Mouse (Mus musculus): ENCODE data around the gene Rap1a.
A peak's percentile ranks its signal among the peaks of the same experiment; 100 is the strongest.

Gene Rap1a

DNA sequence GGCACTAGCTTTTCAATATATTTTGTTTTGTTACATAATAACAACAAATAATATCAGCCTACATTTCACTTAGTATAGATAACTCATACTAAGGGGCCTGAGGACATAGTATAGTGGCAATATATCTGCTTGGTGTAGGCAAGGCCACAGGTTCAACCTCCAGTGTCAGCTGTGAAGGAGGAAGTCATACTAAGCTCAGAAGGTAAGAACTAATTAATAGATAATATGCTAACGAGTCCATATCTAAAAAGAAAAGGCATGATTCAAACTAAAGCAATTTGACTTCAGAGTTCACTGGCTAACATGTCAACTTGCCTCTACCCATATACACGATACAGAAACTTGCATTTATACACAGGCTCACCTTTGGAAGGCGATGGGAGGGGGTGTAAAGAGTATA, 41.1 kb downstream of the Rap1a start:
- DNase-seq (ENCODE audit: low read depth), result no peak

DNA sequence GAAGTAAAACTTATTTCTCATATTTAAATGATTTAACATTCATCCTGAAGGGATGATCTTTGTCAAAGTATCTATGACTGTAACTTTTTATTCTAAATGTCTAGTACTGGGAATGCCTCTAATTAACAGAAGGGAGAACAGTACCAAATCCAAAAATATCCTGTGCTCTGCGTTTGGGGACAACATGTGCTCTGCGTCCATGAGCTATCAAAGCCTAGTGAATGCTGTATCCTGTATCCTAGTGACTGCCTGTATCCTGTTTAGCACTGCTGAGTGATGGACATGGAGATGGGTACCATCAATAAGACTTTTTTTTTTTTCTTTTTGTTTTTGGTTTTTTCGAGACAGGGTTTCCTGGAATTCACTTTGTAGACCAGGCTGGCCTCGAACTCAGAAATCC, 42.5 kb downstream of the Rap1a start:
- DNase-seq (ENCODE audit: low read depth), result no peak

DNA sequence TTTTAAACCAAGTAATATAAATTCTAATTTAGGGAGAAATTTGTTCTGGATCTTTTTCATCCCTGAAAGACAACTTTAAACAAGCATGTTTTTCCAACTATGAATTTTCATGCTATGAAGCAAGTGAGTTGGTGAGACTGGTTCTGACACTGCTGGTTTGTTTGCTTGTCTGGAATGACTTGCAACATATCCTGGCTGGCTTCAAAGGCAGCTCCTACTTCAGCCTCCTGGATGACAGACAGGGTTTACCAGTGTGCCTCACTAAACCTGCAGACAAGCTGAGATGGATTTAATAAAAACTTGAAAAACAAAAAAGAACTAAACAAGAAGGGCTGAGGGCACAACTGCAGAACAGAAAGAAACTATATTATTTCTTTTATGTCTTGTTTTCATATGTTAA, 43.0 kb downstream of the Rap1a start:
- DNase-seq (ENCODE audit: low read depth), result no peak

DNA sequence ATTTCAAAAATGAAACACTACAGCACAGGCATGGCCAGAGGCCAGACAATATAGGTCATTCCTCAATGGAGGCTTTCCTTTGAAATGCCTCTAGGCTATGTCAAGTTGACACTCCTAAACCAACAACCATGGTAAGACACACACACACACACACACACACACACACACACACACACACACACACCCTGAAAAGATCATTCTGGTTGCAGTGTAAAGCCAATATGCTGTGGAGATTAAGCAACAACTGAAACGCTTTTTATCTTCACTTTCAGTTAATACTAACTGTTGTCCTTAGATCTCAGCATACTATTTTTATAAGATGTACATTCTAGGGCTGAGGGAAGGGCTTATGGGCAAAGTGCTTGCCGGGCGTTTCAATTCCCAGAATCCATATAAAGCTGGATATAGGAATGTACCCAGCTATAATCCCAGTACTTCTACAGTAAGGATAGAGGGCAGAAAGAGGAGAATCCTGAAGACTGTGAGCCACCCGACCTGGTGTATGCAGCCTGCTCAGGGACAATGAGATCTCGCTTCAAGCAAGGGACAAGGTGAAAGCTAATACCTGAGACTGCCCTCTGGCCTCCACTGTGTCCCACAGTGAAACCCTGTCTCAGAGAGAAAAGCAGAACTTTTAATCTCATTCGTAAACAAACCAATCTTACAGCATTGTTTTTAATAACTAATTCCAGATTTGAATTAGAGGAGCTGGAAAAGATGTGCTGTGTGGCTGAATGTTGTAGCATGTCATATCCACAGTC, 43.6 kb downstream of the Rap1a start:
- no peak for DNase-seq (ENCODE audit: low read depth)

DNA sequence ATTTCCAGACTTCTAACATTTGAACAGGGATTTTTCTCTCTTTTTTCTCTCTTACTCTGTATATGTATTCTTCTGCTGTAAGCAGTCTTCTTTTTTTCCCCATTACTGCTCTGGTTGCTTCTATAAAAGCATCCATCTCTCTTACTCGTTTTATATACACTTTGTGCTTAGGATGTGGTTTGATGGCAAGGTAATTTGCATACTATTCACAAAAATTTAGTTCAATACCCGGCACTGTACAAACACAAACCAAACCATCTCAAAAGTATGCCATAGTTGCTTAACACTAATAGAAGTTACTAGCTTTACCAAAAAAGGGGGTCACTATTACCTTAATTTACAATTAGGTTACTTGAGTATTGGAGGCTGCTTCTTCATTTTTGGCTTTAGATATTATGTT, 44.6 kb downstream of the Rap1a start:
- DNase-seq (ENCODE audit: low read depth), result no peak

DNA sequence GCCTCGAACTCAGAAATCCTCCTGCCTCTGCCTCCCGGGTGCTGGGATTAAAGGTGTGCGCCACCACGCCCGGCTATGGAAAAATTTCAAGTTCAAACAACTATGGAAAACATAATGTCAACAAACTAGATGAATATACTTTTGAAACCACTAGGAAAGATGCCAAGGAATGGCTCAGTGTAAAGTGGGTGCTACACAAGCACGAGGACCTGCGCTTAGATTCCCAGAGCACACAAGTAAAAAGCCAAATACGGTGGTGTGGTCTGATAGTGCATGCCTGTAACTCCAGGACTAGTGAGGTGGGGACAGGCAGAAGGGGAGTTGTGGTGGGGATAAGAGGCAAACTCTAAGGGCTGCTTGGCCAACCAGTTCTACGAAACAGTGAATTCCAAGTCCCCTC, 46.0 kb downstream of the Rap1a start:
- DNase-seq (ENCODE audit: low read depth), result no peak

DNA sequence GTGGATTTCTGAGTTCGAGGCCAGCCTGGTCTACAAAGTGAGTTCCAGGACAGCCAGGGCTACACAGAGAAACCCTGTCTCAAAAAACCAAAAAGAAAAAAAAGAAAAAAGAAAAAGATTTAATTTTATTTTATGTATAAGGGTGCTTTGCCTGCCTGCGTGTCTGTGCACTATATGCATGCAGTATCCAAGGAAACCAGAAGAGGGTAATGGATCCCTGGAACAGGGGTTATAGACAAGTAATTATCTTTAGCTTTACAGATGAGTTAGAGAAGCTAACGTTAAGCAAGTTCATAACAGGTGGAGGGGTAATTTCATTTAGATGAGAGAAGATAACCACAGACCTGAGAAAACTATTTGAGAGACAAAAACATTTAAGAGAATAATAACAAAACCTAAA, 47.0 kb downstream of the Rap1a start:
- DNase-seq (ENCODE audit: low read depth), result no peak

DNA sequence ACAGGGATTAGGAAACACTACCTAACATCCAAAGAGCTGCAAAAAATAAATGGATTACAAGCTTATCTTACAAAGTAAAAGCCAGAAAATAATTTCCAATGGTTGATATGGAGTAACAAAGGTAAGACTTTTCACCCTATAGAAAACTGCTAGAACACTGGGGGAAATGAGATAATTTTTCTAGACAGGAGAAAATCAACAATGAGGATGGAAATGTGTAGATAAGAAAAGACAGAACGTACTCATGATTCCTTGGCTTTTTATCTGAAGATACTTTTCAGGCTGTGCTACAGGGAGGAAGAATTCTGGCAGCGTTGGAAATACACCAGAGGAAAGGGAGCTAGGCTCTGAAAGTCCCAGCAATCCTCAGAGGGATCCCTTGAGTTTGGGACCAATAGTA, 50.3 kb downstream of the Rap1a start:
- DNase-seq (ENCODE audit: low read depth), result no peak

DNA sequence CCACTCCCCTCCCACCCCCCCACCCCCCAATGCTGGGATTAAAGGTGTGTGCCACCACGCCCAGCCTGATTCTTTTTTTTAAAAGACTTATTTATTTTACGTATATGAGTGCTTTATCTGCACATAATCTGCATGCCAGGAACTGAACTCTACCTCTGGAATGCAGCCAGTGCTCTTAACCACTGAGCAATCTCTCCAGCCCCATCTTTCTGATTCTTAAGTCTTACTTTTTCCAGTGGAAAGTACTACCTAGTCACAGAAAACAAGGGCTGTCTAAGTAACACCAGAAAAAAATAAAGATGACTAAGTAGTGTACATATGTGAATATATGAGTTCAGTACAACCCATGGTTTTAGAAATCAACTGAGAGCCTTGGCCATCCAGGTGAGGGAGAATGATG, 54.6 kb downstream of the Rap1a start:
- no peak for DNase-seq (ENCODE audit: low read depth)

DNA sequence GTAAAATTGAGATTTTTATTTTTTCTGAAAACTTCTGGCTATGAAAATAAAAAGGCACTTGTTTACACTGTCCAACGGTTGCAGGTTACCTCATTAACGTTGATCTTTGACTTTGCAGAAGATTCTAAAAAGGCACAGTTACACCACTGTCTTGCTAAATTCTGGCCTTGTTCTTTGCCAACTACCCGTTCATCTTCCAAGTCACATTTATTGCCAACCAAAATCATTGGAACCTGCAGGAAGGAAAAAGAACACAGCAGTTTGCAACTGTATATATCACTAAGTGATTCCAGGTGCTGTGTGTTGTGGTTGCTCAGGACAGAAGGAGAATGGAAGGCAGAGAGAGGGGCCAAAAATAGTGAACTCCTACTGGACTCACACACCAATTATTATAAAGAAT, 63.5 kb downstream of the Rap1a start:
- no peak for DNase-seq (ENCODE audit: low read depth)

DNA sequence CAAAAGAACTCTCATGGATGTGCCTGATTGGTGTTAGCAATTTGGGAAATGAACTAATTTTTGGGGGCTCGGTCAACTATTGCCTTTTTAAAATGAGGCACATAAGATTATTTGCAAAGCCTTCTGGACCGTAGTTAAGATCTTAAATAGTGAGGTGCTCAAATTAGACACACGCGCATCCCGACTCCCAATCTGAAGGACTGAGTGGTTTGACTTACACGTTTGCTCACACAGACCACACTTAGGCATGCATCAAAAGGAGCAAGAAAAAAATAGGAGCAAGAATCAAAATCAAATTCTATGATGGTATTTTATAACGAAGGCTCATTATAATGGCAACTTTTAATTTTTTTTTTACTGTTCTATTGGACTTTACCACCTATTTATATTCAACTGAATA, 64.1 kb downstream of the Rap1a start:
- DNase-seq (ENCODE audit: low read depth), result no peak

DNA sequence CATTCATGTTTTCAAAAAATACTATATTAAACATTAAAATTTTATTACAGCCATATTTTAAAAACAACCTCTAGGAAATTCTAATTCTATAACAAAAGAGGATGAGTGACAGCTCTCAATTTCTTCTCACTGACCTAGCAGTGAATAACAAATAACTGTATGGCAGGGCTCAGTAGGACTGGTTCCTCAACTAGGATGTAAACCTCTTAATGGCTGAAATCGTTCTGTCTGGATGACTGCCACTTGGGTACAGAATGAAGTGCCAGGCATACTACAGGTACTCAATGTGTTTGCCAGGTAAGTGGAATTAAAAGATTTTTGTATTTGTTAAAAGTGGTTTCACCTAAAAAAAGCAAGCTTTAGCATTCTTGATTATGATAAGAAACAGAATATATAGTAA, 65.0 kb downstream of the Rap1a start:
- DNase-seq (ENCODE audit: low read depth), result no peak

DNA sequence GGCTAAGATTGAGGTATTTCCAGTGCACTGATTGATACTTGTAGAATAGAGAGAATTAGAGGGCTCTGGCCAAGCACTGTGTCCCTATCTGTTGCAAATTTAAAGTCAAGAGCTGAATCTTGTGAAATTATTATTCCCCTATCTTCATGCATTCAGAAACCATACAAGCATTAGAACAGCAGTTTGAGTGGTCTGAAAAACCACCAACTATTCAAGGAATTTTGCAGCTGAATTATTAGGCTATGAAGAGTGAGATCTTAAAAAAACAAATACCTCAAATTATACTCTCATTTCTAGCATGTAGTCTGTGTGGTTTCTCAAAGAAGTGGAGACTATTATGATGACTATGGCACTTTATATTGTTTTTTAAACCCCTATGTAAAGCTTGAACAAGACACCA, 65.9 kb downstream of the Rap1a start:
- DNase-seq (ENCODE audit: low read depth), result no peak

DNA sequence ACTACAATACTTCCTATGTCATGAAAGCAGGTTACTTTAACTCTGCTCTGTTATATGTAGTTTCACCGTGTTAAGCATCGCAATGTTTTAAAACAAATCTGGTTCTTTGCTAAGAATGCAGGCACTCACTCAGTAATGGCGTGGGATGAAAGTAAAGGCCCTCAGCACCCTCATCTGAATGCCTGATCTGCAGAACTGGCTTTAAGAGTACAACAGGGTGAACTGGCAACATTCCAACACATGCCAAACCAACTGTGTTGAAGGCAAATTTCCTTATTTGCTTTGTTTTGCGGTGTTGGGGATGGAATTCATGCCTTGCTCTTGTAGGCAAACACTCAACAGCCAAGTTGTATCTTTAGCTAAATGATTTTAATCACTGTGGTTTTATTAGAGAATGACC, 67.6 kb downstream of the Rap1a start:
- no peak for DNase-seq (ENCODE audit: low read depth)

DNA sequence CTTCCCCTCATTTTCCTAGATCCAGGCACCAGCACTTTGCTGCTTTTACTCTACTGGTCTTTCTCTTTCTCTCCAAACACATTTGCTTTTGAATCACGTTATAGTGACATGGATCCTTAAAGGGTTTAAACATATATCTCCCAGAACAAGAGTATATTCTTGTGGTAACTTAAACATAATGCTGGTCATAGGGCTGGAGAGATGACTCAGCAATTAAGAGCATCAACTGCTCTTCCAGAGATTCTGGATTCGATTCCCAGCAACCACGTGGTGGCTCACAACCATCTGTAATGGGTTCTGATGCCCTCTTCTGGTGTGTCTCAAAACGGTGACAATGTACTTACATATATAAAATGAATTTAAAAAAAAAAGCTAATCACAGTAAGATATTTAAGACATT, 68.8 kb downstream of the Rap1a start:
- DNase-seq (ENCODE audit: low read depth), result no peak

DNA sequence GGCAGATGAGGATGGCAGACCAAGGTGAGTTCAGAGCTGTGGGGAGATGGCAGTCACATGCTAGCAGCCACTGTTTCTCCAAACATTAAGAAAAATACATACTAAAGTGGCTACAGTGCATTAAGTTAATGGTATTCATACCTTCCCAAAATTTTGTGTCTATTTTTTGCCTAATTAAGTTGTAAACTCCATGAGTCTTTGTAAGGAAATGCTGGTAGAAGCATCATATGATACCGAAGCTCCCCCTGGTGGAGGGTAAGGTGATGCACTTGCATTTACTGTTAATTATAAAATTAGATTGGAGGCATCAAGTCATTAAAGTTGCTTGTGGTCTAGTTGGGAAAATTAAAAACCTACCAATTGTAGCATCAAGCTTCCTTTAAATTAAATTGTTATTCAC, 75.1 kb downstream of the Rap1a start:
- DNase-seq (ENCODE audit: low read depth), result peak; percentile 53

DNA sequence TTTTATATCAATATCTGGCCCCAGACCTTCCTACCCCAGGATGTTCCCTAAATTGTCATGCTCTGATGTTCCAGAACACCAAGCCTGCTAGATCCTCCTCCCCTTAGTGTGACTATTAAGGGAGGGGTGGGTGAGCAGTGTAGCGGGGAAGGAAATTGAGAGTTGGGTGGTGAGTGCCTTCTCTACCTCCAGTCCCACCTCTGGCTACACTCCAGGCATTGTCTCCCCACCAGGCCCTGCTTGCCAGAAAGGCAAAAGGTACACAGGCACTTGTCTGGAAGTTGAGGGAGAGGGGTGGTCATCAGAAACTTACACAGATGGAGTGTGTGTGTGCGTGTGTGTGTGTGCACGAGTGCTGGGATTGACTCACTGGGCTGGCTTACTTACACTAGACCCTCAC, 78.6 kb downstream of the Rap1a start:
- DNase-seq (ENCODE audit: low read depth), result no peak

DNA sequence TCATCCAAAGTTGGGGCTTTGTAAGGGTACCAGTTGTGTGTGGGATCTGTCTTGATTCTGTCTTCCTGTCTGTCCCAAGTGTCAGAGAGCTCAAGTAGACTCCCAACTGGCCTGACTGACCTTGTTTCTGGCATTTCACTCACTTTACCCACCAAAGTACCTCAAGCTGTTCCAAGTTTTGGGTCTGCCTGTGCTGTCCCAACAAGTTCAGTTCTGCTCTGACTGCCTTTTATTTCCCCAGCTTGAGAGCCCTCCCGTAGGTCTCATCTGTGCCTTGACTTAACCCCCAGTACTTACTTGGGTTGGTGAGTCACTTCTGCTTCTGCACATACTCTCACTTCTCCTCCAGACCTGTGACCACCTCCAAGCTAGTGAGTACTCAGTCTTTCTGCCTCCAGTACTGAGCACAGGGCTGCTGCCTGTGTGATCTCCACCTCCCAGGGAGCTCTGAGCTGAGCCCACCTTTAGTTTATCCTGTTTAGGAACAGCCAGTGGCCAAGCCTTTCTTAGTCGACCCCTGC, 79.4 kb downstream of the Rap1a start:
- no peak for DNase-seq (ENCODE audit: low read depth)

DNA sequence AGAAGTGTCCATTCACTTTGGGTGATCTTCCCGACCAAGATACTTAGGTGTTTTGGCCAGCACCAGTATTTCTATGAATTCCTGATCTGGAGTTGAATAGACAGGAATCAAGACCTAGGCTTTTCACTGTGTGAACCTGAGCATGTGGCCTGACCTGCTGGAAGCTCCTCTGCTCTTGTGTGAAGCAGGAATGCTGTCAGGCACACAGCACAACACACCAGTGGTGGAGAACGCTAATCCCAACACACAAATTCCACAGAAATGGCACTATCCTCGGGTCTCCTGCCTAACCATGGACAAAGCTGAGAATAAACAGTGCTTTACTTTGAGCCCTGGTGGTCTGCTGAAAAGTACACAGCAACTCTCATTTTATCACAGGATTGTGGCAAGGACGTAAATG, 80.6 kb downstream of the Rap1a start:
- no peak for DNase-seq (ENCODE audit: low read depth)

DNA sequence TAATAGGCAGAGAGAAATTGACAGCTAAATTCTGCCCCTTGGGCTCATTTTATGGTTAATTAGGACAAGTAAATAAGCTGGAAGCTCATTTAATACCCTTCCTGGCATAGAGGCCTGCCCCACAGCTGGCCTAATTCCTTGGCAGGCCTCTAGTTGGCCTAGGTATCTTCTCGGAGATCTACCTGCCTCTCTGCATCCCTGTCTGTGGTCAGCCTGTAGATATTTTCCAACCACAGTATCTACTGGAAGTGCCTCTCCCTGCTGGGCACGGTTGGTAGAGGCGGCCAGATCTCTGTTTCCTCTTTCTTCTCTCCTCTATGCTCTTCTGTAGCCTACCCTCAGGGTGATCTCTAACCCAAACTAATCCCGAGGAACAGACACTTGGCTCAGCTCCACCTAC, 81.2 kb downstream of the Rap1a start:
- no peak for DNase-seq (ENCODE audit: low read depth)

DNA sequence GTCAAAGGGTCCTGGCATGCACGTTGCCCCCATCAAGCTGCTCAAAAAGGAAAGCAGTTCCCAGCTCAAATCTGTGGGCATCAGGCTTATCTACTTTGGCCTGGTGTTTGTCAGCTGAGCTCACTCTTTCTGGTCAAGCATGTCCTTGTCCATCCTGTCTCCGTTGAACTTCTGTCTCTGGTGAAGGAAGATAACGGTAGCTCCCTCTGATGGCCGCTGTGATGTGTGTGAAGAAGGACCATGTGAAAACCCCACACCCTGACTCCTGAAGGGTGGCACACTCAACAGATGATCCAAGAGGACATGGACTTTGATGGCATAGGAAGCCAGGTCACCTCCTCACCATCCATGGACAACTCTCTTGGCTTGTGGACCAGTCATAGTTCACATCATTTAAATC, 82.4 kb downstream of the Rap1a start:
- DNase-seq (ENCODE audit: low read depth), result no peak

DNA sequence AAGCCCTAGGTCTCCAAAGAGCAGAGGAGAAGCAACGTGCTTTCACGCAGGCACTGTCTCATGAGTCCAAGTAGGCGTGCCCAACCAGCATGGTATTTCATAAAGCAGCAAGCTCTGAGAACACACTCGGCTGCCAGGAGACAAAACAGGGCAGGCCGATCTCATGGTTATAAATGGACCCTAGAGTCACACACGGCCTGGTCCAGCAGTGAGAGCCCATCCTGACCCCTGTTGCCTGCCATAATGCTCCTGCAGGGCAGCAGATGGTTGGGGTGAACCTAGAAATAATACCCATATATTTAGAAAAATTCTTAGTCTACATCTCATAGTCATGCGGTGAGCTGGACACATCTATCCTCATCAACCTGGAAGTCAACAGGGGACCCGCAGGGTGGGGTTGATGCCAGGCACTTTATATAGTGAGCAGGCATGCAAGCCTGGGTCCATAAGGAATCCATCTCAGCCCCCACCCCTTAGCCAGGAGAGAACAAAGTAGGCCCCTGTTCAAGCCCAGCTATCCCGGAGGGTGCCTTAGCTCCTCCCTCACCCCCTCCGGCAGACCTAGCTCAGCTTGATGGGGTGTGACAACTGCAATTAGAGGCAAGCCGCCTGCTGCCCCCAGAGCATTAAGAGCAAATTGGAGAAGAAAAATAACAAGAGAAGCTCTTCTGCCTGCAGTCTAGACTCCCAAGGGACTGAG, 83.1 kb downstream of the Rap1a start:
- no peak for DNase-seq (ENCODE audit: low read depth)

DNA sequence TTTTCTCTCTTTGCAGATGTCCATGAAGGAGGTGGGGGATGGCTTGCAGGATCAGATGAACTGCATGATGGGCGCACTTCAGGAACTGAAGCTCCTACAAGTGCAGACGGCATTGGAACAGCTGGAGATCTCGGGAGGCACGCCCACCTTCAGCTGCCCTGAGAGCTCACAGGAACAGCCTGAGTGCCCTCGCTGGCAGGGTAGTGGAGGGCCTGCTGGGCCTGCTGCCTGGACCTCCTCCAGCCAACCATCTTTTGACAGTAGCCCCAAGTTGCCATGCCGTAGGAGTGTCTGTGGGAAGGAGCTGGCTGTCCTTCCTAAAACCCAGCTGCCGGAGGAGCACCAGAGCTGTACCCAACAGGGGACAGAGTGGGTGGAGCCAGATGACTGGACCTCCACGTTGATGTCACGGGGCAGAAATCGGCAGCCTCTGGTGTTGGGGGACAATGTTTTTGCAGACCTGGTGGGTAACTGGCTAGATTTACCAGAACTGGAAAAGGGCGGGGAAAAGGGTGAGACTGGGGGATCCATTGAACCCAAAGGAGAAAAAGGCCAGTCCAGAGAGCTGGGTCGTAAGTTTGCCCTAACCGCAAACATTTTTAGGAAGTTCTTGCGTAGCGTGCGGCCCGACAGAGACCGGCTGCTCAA, 84.7 kb downstream of the Rap1a start:
- DNase-seq (ENCODE audit: low read depth), result no peak

Measured in c-Kit-positive CD71-negative TER-119-negative erythroid progenitor cells, embryonic 14.5 days (primary cell).